Mouse (Mus musculus): ENCODE results near the gene Arrb1. TPM values are rescaled to one million over a fixed set of nuclear protein-coding genes. Genes with fewer than 3 reads are reported as not detected.
A peak's percentile ranks its signal among the peaks of the same experiment; 100 is the strongest.

The Arrb1 gene
- polyA plus RNA-seq, 1 experiment, result 29.6 TPM

- no peak overlapping the region for H3K4me3 ChIP-seq (ENCODE audit: control insufficient read depth, insufficient read depth, low read length)
- no peak overlapping the region for H3K27ac ChIP-seq (ENCODE audit: control insufficient read depth, insufficient read depth, low read length)
- TF ChIP-seq POLR2A (IDR thresholded peaks at IDR 0.05; ENCODE audit: control insufficient read depth, extremely low read depth, insufficient read depth, low read length, poor library complexity), result no peak
- no peak for TF ChIP-seq CTCF (IDR thresholded peaks at IDR 0.05; ENCODE audit: borderline replicate concordance, control insufficient read depth, extremely low read depth, insufficient read depth, low read length, poor library complexity)
- WGBS, result 99% methylated on average over 3 of the region's 3 CpGs
- no peaks in the 10 kb centered on the region for H3K4me1 ChIP-seq (replicated peaks; ENCODE audit: control insufficient read depth, insufficient read depth, low read length)
- DNase-seq, result no peak
- no peaks in the 10 kb centered on the region for H3K36me3 ChIP-seq (ENCODE audit: control insufficient read depth, insufficient read depth, low read length)
- H3K27me3 ChIP-seq (ENCODE audit: control insufficient read depth, insufficient read depth, low read length), result no peaks in the 10 kb centered on the region
These were observed 57.4 kb downstream of the Arrb1 start for GRCm38 (mm10) chr7:99592669-99593068.

- Histone ChIP-seq H3K4me1 (replicated peaks; ENCODE audit: control insufficient read depth, insufficient read depth, low read length) (no peaks in the 10 kb centered on the region), H3K36me3 (ENCODE audit: control insufficient read depth, insufficient read depth, low read length) (no peaks in the 10 kb centered on the region), H3K27me3 (ENCODE audit: control insufficient read depth, insufficient read depth, low read length) (no peaks in the 10 kb centered on the region), H3K4me3 (ENCODE audit: control insufficient read depth, insufficient read depth, low read length) (no peak overlapping the region), H3K27ac (ENCODE audit: control insufficient read depth, insufficient read depth, low read length) (no peak overlapping the region)
- WGBS, result 91% methylated on average over 15 of the region's 15 CpGs
- no peak for TF ChIP-seq CTCF (IDR thresholded peaks at IDR 0.05; ENCODE audit: borderline replicate concordance, control insufficient read depth, extremely low read depth, insufficient read depth, low read length, poor library complexity)
- no peak for TF ChIP-seq POLR2A (IDR thresholded peaks at IDR 0.05; ENCODE audit: control insufficient read depth, extremely low read depth, insufficient read depth, low read length, poor library complexity)
- no peak for DNase-seq
These were observed 58.9 kb downstream of the Arrb1 start for GRCm38 (mm10) chr7:99593868-99594803.

GRCm38 (mm10) chr7:99598722-99599121, 63.5 kb downstream of the Arrb1 start:
- Histone ChIP-seq H3K4me3 (ENCODE audit: control insufficient read depth, insufficient read depth, low read length) (no peak overlapping the region), H3K4me1 (replicated peaks; ENCODE audit: control insufficient read depth, insufficient read depth, low read length) (peaks cover under 1% of the 10 kb centered on the region), H3K36me3 (ENCODE audit: control insufficient read depth, insufficient read depth, low read length) (no peaks in the 10 kb centered on the region), H3K27me3 (ENCODE audit: control insufficient read depth, insufficient read depth, low read length) (no peaks in the 10 kb centered on the region), H3K27ac (ENCODE audit: control insufficient read depth, insufficient read depth, low read length) (no peak overlapping the region)
- WGBS, result 79% methylated on average over 4 of the region's 4 CpGs
- TF ChIP-seq CTCF (IDR thresholded peaks at IDR 0.05; ENCODE audit: borderline replicate concordance, control insufficient read depth, extremely low read depth, insufficient read depth, low read length, poor library complexity) (no peak), POLR2A (IDR thresholded peaks at IDR 0.05; ENCODE audit: control insufficient read depth, extremely low read depth, insufficient read depth, low read length, poor library complexity) (no peak)
- DNase-seq, result no peak

- WGBS, result 53% methylated on average over 8 of the region's 8 CpGs
- TF ChIP-seq CTCF (IDR thresholded peaks at IDR 0.05; ENCODE audit: borderline replicate concordance, control insufficient read depth, extremely low read depth, insufficient read depth, low read length, poor library complexity), result no peak
- TF ChIP-seq POLR2A (IDR thresholded peaks at IDR 0.05; ENCODE audit: control insufficient read depth, extremely low read depth, insufficient read depth, low read length, poor library complexity), result no peak
- Histone ChIP-seq H3K4me3 (ENCODE audit: control insufficient read depth, insufficient read depth, low read length) (no peak overlapping the region), H3K27me3 (ENCODE audit: control insufficient read depth, insufficient read depth, low read length) (no peaks in the 10 kb centered on the region), H3K27ac (ENCODE audit: control insufficient read depth, insufficient read depth, low read length) (no peak overlapping the region), H3K4me1 (replicated peaks; ENCODE audit: control insufficient read depth, insufficient read depth, low read length) (peaks cover 27% of the 10 kb centered on the region), H3K36me3 (ENCODE audit: control insufficient read depth, insufficient read depth, low read length) (no peaks in the 10 kb centered on the region)
- DNase-seq, result peak; percentile 31
These were observed 68.8 kb downstream of the Arrb1 start for GRCm38 (mm10) chr7:99603875-99604662.

- WGBS, result 80% methylated on average over 2 of the region's 2 CpGs
- no peak overlapping the region for H3K4me3 ChIP-seq (ENCODE audit: control insufficient read depth, insufficient read depth, low read length)
- DNase-seq, result no peak
- H3K4me1 ChIP-seq (replicated peaks; ENCODE audit: control insufficient read depth, insufficient read depth, low read length), result peaks cover 27% of the 10 kb centered on the region
- no peaks in the 10 kb centered on the region for H3K27me3 ChIP-seq (ENCODE audit: control insufficient read depth, insufficient read depth, low read length)
- TF ChIP-seq POLR2A (IDR thresholded peaks at IDR 0.05; ENCODE audit: control insufficient read depth, extremely low read depth, insufficient read depth, low read length, poor library complexity) (no peak), CTCF (IDR thresholded peaks at IDR 0.05; ENCODE audit: borderline replicate concordance, control insufficient read depth, extremely low read depth, insufficient read depth, low read length, poor library complexity) (no peak)
- H3K27ac ChIP-seq (ENCODE audit: control insufficient read depth, insufficient read depth, low read length), result no peak overlapping the region
- H3K36me3 ChIP-seq (ENCODE audit: control insufficient read depth, insufficient read depth, low read length), result no peaks in the 10 kb centered on the region
These were observed 69.8 kb downstream of the Arrb1 start for GRCm38 (mm10) chr7:99605058-99605457.

GRCm38 (mm10) chr7:99606303-99606702, 71.0 kb downstream of the Arrb1 start:
- Histone ChIP-seq H3K27ac (ENCODE audit: control insufficient read depth, insufficient read depth, low read length) (no peak overlapping the region), H3K27me3 (ENCODE audit: control insufficient read depth, insufficient read depth, low read length) (no peaks in the 10 kb centered on the region), H3K4me1 (replicated peaks; ENCODE audit: control insufficient read depth, insufficient read depth, low read length) (peaks cover 27% of the 10 kb centered on the region), H3K4me3 (ENCODE audit: control insufficient read depth, insufficient read depth, low read length) (no peak overlapping the region), H3K36me3 (ENCODE audit: control insufficient read depth, insufficient read depth, low read length) (no peaks in the 10 kb centered on the region)
- WGBS, result 54% methylated on average over 11 of the region's 11 CpGs
- no peak for DNase-seq
- TF ChIP-seq POLR2A (IDR thresholded peaks at IDR 0.05; ENCODE audit: control insufficient read depth, extremely low read depth, insufficient read depth, low read length, poor library complexity) (no peak), CTCF (IDR thresholded peaks at IDR 0.05; ENCODE audit: borderline replicate concordance, control insufficient read depth, extremely low read depth, insufficient read depth, low read length, poor library complexity) (no peak)
